Mouse (Mus musculus): Measurements from ENCODE around the gene Mrpl33. TPM values are rescaled to one million over a fixed set of nuclear protein-coding genes. Genes with fewer than 3 reads are reported as not detected.
A peak's percentile ranks its signal among the peaks of the same experiment; 100 is the strongest.
"Not testable (repeated sequence)": the region's sequence is repeated elsewhere in the genome, so short reads cannot be mapped to it uniquely, and the experiment has no call there.

The Mrpl33 gene
- polyA plus RNA-seq, 1 experiment from 2014 or later: 204 TPM

- Histone ChIP-seq H3K27me3 (no peaks in the 10 kb centered on the region), H3K4me2 (replicated peaks) (no peak overlapping the region), H3K36me3 (no peaks in the 10 kb centered on the region), H3K9me3 (no peaks in the 10 kb centered on the region), H3K9ac (replicated peaks) (no peak overlapping the region), H3K4me3 (no peak overlapping the region), H3K27ac (replicated peaks) (no peak overlapping the region), H3K4me1 (peaks cover 8% of the 10 kb centered on the region)
- no peak for ATAC-seq (replicated peaks)
- 95% methylated on average over 3 of the region's 3 CpGs for WGBS
Measured at GRCm38 (mm10) chr5:31573722-31574121, 23.0 kb upstream of the Mrpl33 start.

GRCm38 (mm10) chr5:31576539-31576975 lies 20.2 kb upstream of the Mrpl33 start:
- no peak overlapping the region for H3K4me2 ChIP-seq (replicated peaks)
- H3K4me3 ChIP-seq: no peak overlapping the region
- H3K27me3 ChIP-seq: no peaks in the 10 kb centered on the region
- 84% methylated on average over 7 of the region's 7 CpGs for WGBS
- H3K36me3 ChIP-seq: no peaks in the 10 kb centered on the region
- no peak overlapping the region for H3K27ac ChIP-seq (replicated peaks)
- no peaks in the 10 kb centered on the region for H3K4me1 ChIP-seq
- H3K9me3 ChIP-seq: no peaks in the 10 kb centered on the region
- H3K9ac ChIP-seq (replicated peaks): no peak overlapping the region
- no peak for ATAC-seq (replicated peaks)

GRCm38 (mm10) chr5:31581263-31581662 lies 15.5 kb upstream of the Mrpl33 start:
- no peak overlapping the region for H3K9ac ChIP-seq (replicated peaks)
- no peak for ATAC-seq (replicated peaks)
- no peaks in the 10 kb centered on the region for H3K27me3 ChIP-seq
- H3K4me1 ChIP-seq: no peaks in the 10 kb centered on the region
- no peak overlapping the region for H3K4me3 ChIP-seq
- no peak overlapping the region for H3K4me2 ChIP-seq (replicated peaks)
- WGBS: 74% methylated on average over 6 of the region's 6 CpGs
- H3K36me3 ChIP-seq: no peaks in the 10 kb centered on the region
- no peaks in the 10 kb centered on the region for H3K9me3 ChIP-seq
- no peak overlapping the region for H3K27ac ChIP-seq (replicated peaks)

- no peak overlapping the region for H3K4me3 ChIP-seq
- H3K9ac ChIP-seq (replicated peaks): no peak overlapping the region
- H3K4me1 ChIP-seq: no peaks in the 10 kb centered on the region
- H3K27me3 ChIP-seq: no peaks in the 10 kb centered on the region
- H3K36me3 ChIP-seq: no peaks in the 10 kb centered on the region
- WGBS: 82% methylated on average over 3 of the region's 3 CpGs
- no peaks in the 10 kb centered on the region for H3K9me3 ChIP-seq
- no peak overlapping the region for H3K27ac ChIP-seq (replicated peaks)
- no peak for ATAC-seq (replicated peaks)
- H3K4me2 ChIP-seq (replicated peaks): no peak overlapping the region
Measured at GRCm38 (mm10) chr5:31581932-31582331, 14.8 kb upstream of the Mrpl33 start.

- H3K27me3 ChIP-seq: no peaks in the 10 kb centered on the region
- WGBS: 76% methylated on average over 2 of the region's 2 CpGs
- no peaks in the 10 kb centered on the region for H3K36me3 ChIP-seq
- H3K9me3 ChIP-seq: no peaks in the 10 kb centered on the region
- H3K4me1 ChIP-seq: no peaks in the 10 kb centered on the region
- ATAC-seq (replicated peaks): no peak
- H3K4me3 ChIP-seq: no peak overlapping the region
- no peak overlapping the region for H3K4me2 ChIP-seq (replicated peaks)
- H3K27ac ChIP-seq (replicated peaks): no peak overlapping the region
- H3K9ac ChIP-seq (replicated peaks): no peak overlapping the region
Measured at GRCm38 (mm10) chr5:31583261-31583660, 13.5 kb upstream of the Mrpl33 start.

GRCm38 (mm10) chr5:31585526-31585925 lies 11.2 kb upstream of the Mrpl33 start:
- Histone ChIP-seq H3K27me3 (no peaks in the 10 kb centered on the region), H3K4me1 (0 out of 2 replicates have a peak, but pooled peaks cover 4% of the 10 kb centered on the region), H3K36me3 (no peaks in the 10 kb centered on the region), H3K4me3 (no peak overlapping the region), H3K27ac (replicated peaks) (no peak overlapping the region), H3K9me3 (no peaks in the 10 kb centered on the region), H3K9ac (replicated peaks) (no peak overlapping the region), H3K4me2 (replicated peaks) (no peak overlapping the region)
- WGBS: 92% methylated on average over 4 of the region's 4 CpGs
- no peak for ATAC-seq (replicated peaks)

GRCm38 (mm10) chr5:31588016-31588415 lies 8.7 kb upstream of the Mrpl33 start:
- ATAC-seq (replicated peaks): no peak
- 0 out of 2 replicates have a peak, but pooled peaks cover 4% of the 10 kb centered on the region for H3K4me1 ChIP-seq
- H3K4me2 ChIP-seq (replicated peaks): no peak overlapping the region
- no peaks in the 10 kb centered on the region for H3K9me3 ChIP-seq
- H3K9ac ChIP-seq (replicated peaks): no peak overlapping the region
- H3K27ac ChIP-seq (replicated peaks): no peak overlapping the region
- H3K27me3 ChIP-seq: no peaks in the 10 kb centered on the region
- no peaks in the 10 kb centered on the region for H3K36me3 ChIP-seq
- WGBS: 77% methylated on average over 2 of the region's 2 CpGs
- H3K4me3 ChIP-seq: no peak overlapping the region

GRCm38 (mm10) chr5:31588672-31589071 lies 8.1 kb upstream of the Mrpl33 start:
- not testable (repeated sequence) for H3K36me3 ChIP-seq; H3K4me1 ChIP-seq; H3K9ac ChIP-seq (replicated peaks); ATAC-seq (replicated peaks); H3K9me3 ChIP-seq; H3K27me3 ChIP-seq; H3K27ac ChIP-seq (replicated peaks); H3K4me2 ChIP-seq (replicated peaks); H3K4me3 ChIP-seq
- WGBS: 89% methylated on average over 8 of the region's 8 CpGs

- Histone ChIP-seq H3K27ac (replicated peaks) (peak overlapping the region; percentile 33; the same call in 1 of the 2 replicates), H3K4me3 (no peak overlapping the region), H3K27me3 (no peaks in the 10 kb centered on the region), H3K9me3 (no peaks in the 10 kb centered on the region), H3K4me2 (replicated peaks) (no peak overlapping the region), H3K36me3 (no peaks in the 10 kb centered on the region), H3K9ac (replicated peaks) (no peak overlapping the region), H3K4me1 (0 out of 2 replicates have a peak, but pooled peaks cover 4% of the 10 kb centered on the region)
- ATAC-seq (replicated peaks): peak; percentile 67; the same call in 1 of the 2 replicates
- WGBS: 55% methylated on average over 14 of the region's 14 CpGs
Measured at GRCm38 (mm10) chr5:31589711-31590319, 6.9 kb upstream of the Mrpl33 start.

GRCm38 (mm10) chr5:31591122-31591521 lies 5.6 kb upstream of the Mrpl33 start:
- no peak for ATAC-seq (replicated peaks)
- no peak overlapping the region for H3K4me2 ChIP-seq (replicated peaks)
- H3K9ac ChIP-seq (replicated peaks): no peak overlapping the region
- H3K9me3 ChIP-seq: no peaks in the 10 kb centered on the region
- peaks cover 6% of the 10 kb centered on the region for H3K4me1 ChIP-seq
- 94% methylated on average over 7 of the region's 7 CpGs for WGBS
- H3K36me3 ChIP-seq: no peaks in the 10 kb centered on the region
- no peaks in the 10 kb centered on the region for H3K27me3 ChIP-seq
- no peak overlapping the region for H3K27ac ChIP-seq (replicated peaks)
- H3K4me3 ChIP-seq: no peak overlapping the region

GRCm38 (mm10) chr5:31595868-31596267 lies 867 bp upstream of the Mrpl33 start:
- no peak for ATAC-seq (replicated peaks)
- Histone ChIP-seq H3K4me1 (peaks cover 12% of the 10 kb centered on the region), H3K9ac (replicated peaks) (no peak overlapping the region), H3K36me3 (no peaks in the 10 kb centered on the region), H3K27ac (replicated peaks) (no peak overlapping the region), H3K4me3 (no peak overlapping the region), H3K4me2 (replicated peaks) (no peak overlapping the region), H3K9me3 (no peaks in the 10 kb centered on the region), H3K27me3 (no peaks in the 10 kb centered on the region)
- WGBS: 54% methylated on average over 4 of the region's 4 CpGs

GRCm38 (mm10) chr5:31597430-31597944 lies 752 bp downstream of the Mrpl33 start:
- Histone ChIP-seq H3K9me3 (no peaks in the 10 kb centered on the region), H3K36me3 (no peaks in the 10 kb centered on the region), H3K27me3 (no peaks in the 10 kb centered on the region), H3K9ac (replicated peaks) (no peak overlapping the region), H3K4me3 (no peak overlapping the region), H3K4me1 (peaks cover 12% of the 10 kb centered on the region), H3K27ac (replicated peaks) (no peak overlapping the region), H3K4me2 (replicated peaks) (no peak overlapping the region)
- no peak for ATAC-seq (replicated peaks)
- 65% methylated on average over 6 of the region's 6 CpGs for WGBS

GRCm38 (mm10) chr5:31598121-31598520 lies 1.4 kb downstream of the Mrpl33 start:
- H3K36me3 ChIP-seq: no peaks in the 10 kb centered on the region
- no peak overlapping the region for H3K4me2 ChIP-seq (replicated peaks)
- WGBS: 86% methylated on average over 7 of the region's 7 CpGs
- no peak overlapping the region for H3K27ac ChIP-seq (replicated peaks)
- no peak overlapping the region for H3K9ac ChIP-seq (replicated peaks)
- no peaks in the 10 kb centered on the region for H3K9me3 ChIP-seq
- H3K27me3 ChIP-seq: no peaks in the 10 kb centered on the region
- H3K4me3 ChIP-seq: no peak overlapping the region
- H3K4me1 ChIP-seq: peaks cover 12% of the 10 kb centered on the region
- ATAC-seq (replicated peaks): no peak
